8 mouse cellular contexts compared by ENCODE assay signal in the genomic region with DNA sequence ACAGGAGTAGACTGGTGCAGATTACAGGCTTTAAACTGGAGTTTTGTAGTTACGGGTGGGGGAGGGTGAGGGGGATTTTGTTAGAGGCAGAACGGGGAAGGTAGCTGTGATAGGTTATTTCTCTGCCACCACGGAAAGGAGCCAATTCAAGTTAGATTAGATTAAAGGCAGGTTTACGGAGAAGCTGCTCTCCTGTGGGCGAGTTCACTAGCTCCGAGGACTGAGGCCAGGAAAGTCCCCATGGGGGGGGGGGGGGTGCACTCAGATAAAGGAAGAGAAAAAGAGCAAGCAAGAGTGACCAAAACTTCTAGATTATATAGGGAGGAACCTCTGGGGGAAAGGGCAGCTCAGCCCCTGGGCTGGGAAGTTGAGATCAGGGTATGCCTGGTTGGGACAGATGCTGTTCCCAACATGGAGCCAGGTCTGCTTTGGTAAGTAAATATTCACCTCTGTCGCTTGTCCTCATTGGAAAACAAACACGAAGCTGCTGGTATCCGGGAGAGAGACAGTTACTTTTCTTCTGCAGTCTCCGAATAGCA. TPM values are rescaled to one million over a fixed set of nuclear protein-coding genes. Genes with fewer than 3 reads are reported as not detected.
A peak's percentile ranks its signal among the peaks of the same experiment; 100 is the strongest.
DNase-seq lines count a peak whose midpoint lies in the region; ATAC-seq and TF ChIP-seq lines count a peak whose summit lies in the region.

No protein-coding gene starts in this region.

- H3K4me3 ChIP-seq in layer of hippocampus, adult 2 months: peak overlapping the region; percentile 64
- H3K4me3 ChIP-seq in intestine, embryonic 14.5 days (ENCODE audit: low read depth, low read length): peak overlapping the region; percentile 94
- peak overlapping the region; percentile 78 for H3K4me3 ChIP-seq in lung, embryonic 16.5 days (ENCODE audit: low read length)

- peak overlapping the region; percentile 98 for H3K27ac ChIP-seq in layer of hippocampus, adult 2 months
- H3K27ac ChIP-seq in intestine, embryonic 14.5 days (ENCODE audit: low read depth): peak overlapping the region; percentile 100
- H3K27ac ChIP-seq in lung, embryonic 16.5 days (ENCODE audit: low read length): peak overlapping the region; percentile 100

- DNase-seq in layer of hippocampus, adult 2 months (ENCODE audit: low spot score in 2 of 2): peak in 1 of 2 experiments; percentile 11
- no peak for DNase-seq in layer of hippocampus, adult 11-12 months (ENCODE audit: low spot score)
- DNase-seq in MN1 (ENCODE audit: low spot score): peak; percentile 51
- peak; percentile 77 for DNase-seq in intestine, embryonic 14.5 days (ENCODE audit: low spot score)
- peak; percentile 18 for DNase-seq in ovary, postnatal 36 days (ENCODE audit: low spot score)
- DNase-seq in gastrocnemius, adult 18-20 months (ENCODE audit: low spot score): no peak

- WGBS in intestine, embryonic 14.5 days: 3% methylated on average over 10 of the region's 10 CpGs
- 1% methylated on average over 10 of the region's 10 CpGs for WGBS in lung, embryonic 16.5 days

- H3K36me3 ChIP-seq in intestine, embryonic 14.5 days (ENCODE audit: control insufficient read depth, insufficient read depth, low read length): peaks cover 12% of the 10 kb centered on the region
- H3K36me3 ChIP-seq in lung, embryonic 16.5 days (ENCODE audit: control insufficient read depth, insufficient read depth, low read length): peaks cover 2% of the 10 kb centered on the region; the same call in 1 of the 2 replicates

- no peak for TF ChIP-seq CTCF in layer of hippocampus, adult 2 months (conservative IDR thresholded peaks at IDR 0.05)

- H3K4me1 ChIP-seq in intestine, embryonic 14.5 days (replicated peaks; ENCODE audit: control insufficient read depth, insufficient read depth, low read length): peaks cover 8% of the 10 kb centered on the region; the same call in 1 of the 2 replicates
- H3K4me1 ChIP-seq in lung, embryonic 16.5 days (replicated peaks; ENCODE audit: control insufficient read depth, insufficient read depth, low read length): peaks cover 17% of the 10 kb centered on the region

- H3K9ac ChIP-seq in intestine, embryonic 14.5 days (ENCODE audit: low read length): peak overlapping the region; percentile 99
- peak overlapping the region; percentile 99 for H3K9ac ChIP-seq in lung, embryonic 16.5 days (ENCODE audit: low read length)

- H3K27me3 ChIP-seq in intestine, embryonic 14.5 days (replicated peaks; ENCODE audit: control insufficient read depth, insufficient read depth, low read length): no peaks in the 10 kb centered on the region
- no peaks in the 10 kb centered on the region for H3K27me3 ChIP-seq in lung, embryonic 16.5 days (ENCODE audit: control insufficient read depth, insufficient read depth, low read depth, low read length)

- H3K4me2 ChIP-seq in intestine, embryonic 14.5 days (ENCODE audit: low read length): peak overlapping the region; percentile 84
- H3K4me2 ChIP-seq in lung, embryonic 16.5 days (ENCODE audit: low read depth, low read length): peak overlapping the region; percentile 76

- H3K9me3 ChIP-seq in intestine, embryonic 14.5 days (ENCODE audit: control insufficient read depth, low read length): no peaks in the 10 kb centered on the region
- H3K9me3 ChIP-seq in lung, embryonic 16.5 days (ENCODE audit: control insufficient read depth, low read length): no peaks in the 10 kb centered on the region

- peak; percentile 28; the same call in 1 of the 2 replicates for ATAC-seq in erythroid progenitor cell, adult 5-6 weeks (replicated peaks; ENCODE audit: low FRiP score, poor library complexity, severe bottlenecking)
- ATAC-seq in intestine, embryonic 14.5 days (replicated peaks; ENCODE audit: low FRiP score, low TSS enrichment, low read depth): peak; percentile 33
- ATAC-seq in lung, embryonic 16.5 days (ENCODE audit: low read depth): peak; percentile 11; the same call in 1 of the 2 replicates

RNA-seq across cellular contexts. Expression of a gene that starts 0.5 kb away (rescaled TPM):
- 10 to 100 TPM; 46.7 to 51.2 TPM for total RNA-seq in layer of hippocampus, adult 2 months (2021)
- 55.9 and 72.1 TPM in 2 replicates for total RNA-seq in erythroid progenitor cell, adult 5-6 weeks (2015; ENCODE audit: low replicate concordance)
- total RNA-seq in erythroid progenitor cell, adult 5-6 weeks (2017; ENCODE audit: low replicate concordance): 35.6 and 36.3 TPM in 2 replicates
- 34.5 and 39.6 TPM in 2 replicates for polyA plus RNA-seq in intestine, embryonic 14.5 days (2014; fragmentation: Nextera tagmentation; extraction: Ambion mirVana)
- 35.8 and 38.2 TPM in 2 replicates for polyA plus RNA-seq in lung, embryonic 16.5 days (2015; fragmentation: Nextera tagmentation; extraction: Ambion mirVana)
- total RNA-seq in gastrocnemius, adult 18-20 months (2021): 10 to 100 TPM; 27.4 to 28.3 TPM

RNA-seq across cellular contexts. Expression of a gene that starts 15.6 kb away (rescaled TPM):
- not detected for total RNA-seq in layer of hippocampus, adult 2 months (2021)
- 1.1 and 2.9 TPM in 2 replicates for total RNA-seq in erythroid progenitor cell, adult 5-6 weeks (2015; ENCODE audit: low replicate concordance)
- 0.53 and 0.77 TPM in 2 replicates for total RNA-seq in erythroid progenitor cell, adult 5-6 weeks (2017; ENCODE audit: low replicate concordance)
- polyA plus RNA-seq in intestine, embryonic 14.5 days (2014; fragmentation: Nextera tagmentation; extraction: Ambion mirVana): 1.8 and 3.0 TPM in 2 replicates
- polyA plus RNA-seq in lung, embryonic 16.5 days (2015; fragmentation: Nextera tagmentation; extraction: Ambion mirVana): 0.73 and 0.84 TPM in 2 replicates
- total RNA-seq in gastrocnemius, adult 18-20 months (2021): 1 to 10 TPM; 1.1 to 1.8 TPM

RNA-seq across cellular contexts. Expression of a gene that starts 41.4 kb away (rescaled TPM):
- total RNA-seq in layer of hippocampus, adult 2 months (2021): 10 to 100 TPM; 62.1 to 64.3 TPM
- total RNA-seq in erythroid progenitor cell, adult 5-6 weeks (2015; ENCODE audit: low replicate concordance): 12.2 and 15.5 TPM in 2 replicates
- 21.8 and 26.2 TPM in 2 replicates for total RNA-seq in erythroid progenitor cell, adult 5-6 weeks (2017; ENCODE audit: low replicate concordance)
- 52.9 and 55.4 TPM in 2 replicates for polyA plus RNA-seq in intestine, embryonic 14.5 days (2014; fragmentation: Nextera tagmentation; extraction: Ambion mirVana)
- 73.0 and 78.9 TPM in 2 replicates for polyA plus RNA-seq in lung, embryonic 16.5 days (2015; fragmentation: Nextera tagmentation; extraction: Ambion mirVana)
- total RNA-seq in gastrocnemius, adult 18-20 months (2021): 10 to 100 TPM; 41.0 to 49.9 TPM

RNA-seq across cellular contexts. Expression of a gene that starts 48.4 kb away (rescaled TPM):
- not detected for total RNA-seq in layer of hippocampus, adult 2 months (2021)
- total RNA-seq in erythroid progenitor cell, adult 5-6 weeks (2015; ENCODE audit: low replicate concordance): not detected in 2 replicates
- not detected in 2 replicates for total RNA-seq in erythroid progenitor cell, adult 5-6 weeks (2017; ENCODE audit: low replicate concordance)
- polyA plus RNA-seq in intestine, embryonic 14.5 days (2014; fragmentation: Nextera tagmentation; extraction: Ambion mirVana): not detected in 2 replicates
- polyA plus RNA-seq in lung, embryonic 16.5 days (2015; fragmentation: Nextera tagmentation; extraction: Ambion mirVana): not detected in 2 replicates
- not detected for total RNA-seq in gastrocnemius, adult 18-20 months (2021)

Comparison
In these comparisons a context has a peak if more than half of its experiments do, and no peak if none do; other contexts are left out.
1. DNase-seq: peak in MN1 (single experiment), intestine, embryonic 14.5 days (single experiment) and ovary, postnatal 36 days (single experiment); none in layer of hippocampus, adult 11-12 months (single experiment) and gastrocnemius, adult 18-20 months (single experiment).
2. Peak in every context shown above with its lines, with median percentiles within 50 percentile points of each other: H3K27ac ChIP-seq, H3K4me3 ChIP-seq and ATAC-seq.